Mouse (Mus musculus) heart, embryonic 12.5 days (tissue): ENCODE data around the gene Rbpj. TPM values are rescaled to one million over a fixed set of nuclear protein-coding genes. Genes with fewer than 3 reads are reported as not detected.

Experiments used
- ATAC-seq: fragments of 200-750 bp; cut with Nextera tagmentation; 2 replicates; pipeline ENCODE4 v1.8.0; 2017; ENCODE audit warnings: moderate TSS enrichment, moderate library complexity; ENCODE audit not compliant: insufficient number of reproducible peaks, low FRiP score
- H3K27ac ChIP-seq: fragments of 300-500 bp; sonication (generic); 2 replicates; pipeline ENCODE4 v1.5.1; 2016; ENCODE audit warnings: mild to moderate bottlenecking, moderate library complexity; ENCODE audit not compliant: poor library complexity, severe bottlenecking
- H3K27me3 ChIP-seq: fragments of 300-500 bp; sonication (generic); replicated peaks from 2 replicates; pipeline ENCODE4 v1.6.1; 2016; ENCODE audit warnings: mild to moderate bottlenecking, moderate library complexity
- H3K36me3 ChIP-seq: fragments of 300-500 bp; sonication (generic); 2 replicates; pipeline ENCODE4 v1.6.1; 2016; ENCODE audit warnings: mild to moderate bottlenecking, moderate library complexity
- H3K4me1 ChIP-seq: fragments of 300-500 bp; sonication (generic); replicated peaks from 2 replicates; pipeline ENCODE4 v1.6.1; 2016; ENCODE audit warnings: mild to moderate bottlenecking
- H3K4me2 ChIP-seq: fragments of 300-500 bp; sonication (generic); 2 replicates; pipeline ENCODE4 v1.6.1; 2016; ENCODE audit warnings: mild to moderate bottlenecking, moderate library complexity
- H3K4me3 ChIP-seq: fragments of 300-500 bp; sonication (generic); 2 replicates; pipeline ENCODE4 v1.5.1; 2016; ENCODE audit warnings: mild to moderate bottlenecking
- H3K9ac ChIP-seq: fragments of 300-500 bp; sonication (generic); 2 replicates; pipeline ENCODE4 v1.6.1; 2016; ENCODE audit warnings: mild to moderate bottlenecking, moderate library complexity
- H3K9me3 ChIP-seq: fragments of 300-500 bp; sonication (generic); replicated peaks from 2 replicates; pipeline ENCODE4 v1.6.1; 2016; ENCODE audit warnings: mild to moderate bottlenecking, moderate library complexity
- WGBS: fragments of 180-500 bp; shearing (Covaris S2); methylation state at CpG from one replicate; pipeline ENCODE4 v1.1.7; 2016; 5-methylcytosine and 5-hydroxymethylcytosine counted together
- polyA plus RNA-seq: library from polyadenylated mRNA; unstranded; fragments of >200 nt; fragmentation: Nextera tagmentation; extraction: Ambion mirVana; gene quantifications from 2 replicates; pipeline ENCODE4 v1.2.1, GENCODE M21; 2016

The Rbpj gene
- 26.2 and 27.0 TPM in 2 replicates for polyA plus RNA-seq

DNA sequence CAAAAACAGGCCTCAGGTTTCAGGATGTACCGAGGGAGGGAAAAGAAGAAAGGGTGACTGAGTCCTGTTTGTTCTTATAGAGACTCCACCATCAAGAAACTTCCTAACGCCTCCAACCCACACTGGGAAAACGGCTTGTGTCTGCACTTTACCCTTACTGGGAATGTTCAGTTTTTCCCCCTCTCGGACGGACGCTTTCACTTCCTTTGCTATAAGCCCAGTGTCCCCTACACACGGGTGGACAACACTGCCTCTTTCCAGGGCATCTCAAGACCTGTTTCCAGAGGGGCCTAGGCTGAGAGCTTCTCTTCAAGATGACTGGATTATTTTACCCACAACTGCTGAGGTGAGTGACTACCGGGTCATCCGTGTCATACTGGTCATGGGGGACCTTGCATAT is at the start of gene Rbpj:
TSS of gene Rbpj (plus strand) at position 270 of the 400 bp plus-strand sequence.
- Histone ChIP-seq H3K4me3 (no peak within 1 kb of the TSS), H3K27me3 (0 out of 2 replicates have a peak, but pooled peaks cover 8% of the 10 kb centered on the region), H3K4me2 (no peak within 1 kb of the TSS), H3K9me3 (peaks cover 3% of the 10 kb centered on the region; the same call in 1 of the 2 replicates), H3K9ac (no peak within 1 kb of the TSS), H3K27ac (no peak within 1 kb of the TSS), H3K4me1 (peaks cover 18% of the 10 kb centered on the region), H3K36me3 (no peaks in the 10 kb centered on the region)
- no peak for ATAC-seq
- WGBS, result 81% methylated on average over 9 of the region's 9 CpGs

DNA sequence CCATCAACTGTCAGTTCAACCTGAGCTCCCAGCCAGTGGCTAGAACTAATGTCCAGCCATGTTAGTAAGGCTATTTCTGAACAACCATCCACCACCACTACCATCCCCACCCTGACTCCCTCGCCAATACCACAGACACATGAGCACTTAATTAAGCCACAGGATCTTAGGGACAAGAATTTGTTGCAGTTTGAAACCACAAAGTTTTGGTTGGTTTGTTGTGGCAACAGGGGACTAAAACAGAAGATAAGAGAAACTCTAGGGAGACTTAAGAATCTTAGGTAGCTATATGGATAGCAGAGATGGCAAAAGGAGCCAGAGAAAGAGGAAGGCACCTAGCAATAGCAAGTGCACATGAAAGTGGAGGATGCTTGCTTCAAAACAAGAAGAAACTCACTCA is 45.2 kb upstream of the Rbpj start:
- H3K36me3 ChIP-seq, result no peaks in the 10 kb centered on the region
- 77% methylated on average over 1 of the region's 1 CpGs for WGBS
- ATAC-seq, result no peak
- no peak overlapping the region for H3K9ac ChIP-seq
- no peak overlapping the region for H3K27ac ChIP-seq
- 0 out of 2 replicates have a peak, but pooled peaks cover 4% of the 10 kb centered on the region for H3K27me3 ChIP-seq
- H3K4me2 ChIP-seq, result no peak overlapping the region
- H3K9me3 ChIP-seq, result no peaks in the 10 kb centered on the region
- H3K4me1 ChIP-seq, result 0 out of 2 replicates have a peak, but pooled peaks cover 3% of the 10 kb centered on the region
- H3K4me3 ChIP-seq, result no peak overlapping the region

DNA sequence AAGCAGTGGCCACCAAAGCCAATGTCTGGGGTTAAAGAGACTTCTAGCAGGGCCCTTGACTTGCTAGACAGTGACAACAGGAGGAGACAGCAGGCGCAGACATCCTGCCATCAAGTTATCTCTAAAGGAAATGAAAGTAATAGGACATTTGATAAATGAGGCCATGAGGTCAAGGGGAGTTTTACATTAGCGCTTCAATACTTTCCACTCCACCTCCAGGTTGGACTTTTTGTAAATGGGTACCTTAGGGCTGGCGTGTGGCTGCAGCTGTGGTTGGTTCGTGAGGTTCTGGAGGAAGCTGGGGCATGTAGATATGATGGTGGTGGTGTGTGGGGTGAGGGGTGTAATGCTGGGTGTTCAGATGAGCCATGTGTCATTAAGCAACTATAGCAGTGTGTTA is 44.7 kb upstream of the Rbpj start:
- H3K4me1 ChIP-seq, result 0 out of 2 replicates have a peak, but pooled peaks cover 3% of the 10 kb centered on the region
- H3K36me3 ChIP-seq, result no peaks in the 10 kb centered on the region
- no peak overlapping the region for H3K4me3 ChIP-seq
- H3K9me3 ChIP-seq, result no peaks in the 10 kb centered on the region
- H3K9ac ChIP-seq, result no peak overlapping the region
- no peak overlapping the region for H3K27ac ChIP-seq
- no peak overlapping the region for H3K4me2 ChIP-seq
- 0 out of 2 replicates have a peak, but pooled peaks cover 4% of the 10 kb centered on the region for H3K27me3 ChIP-seq
- WGBS, result 44% methylated on average over 4 of the region's 4 CpGs
- no peak for ATAC-seq

DNA sequence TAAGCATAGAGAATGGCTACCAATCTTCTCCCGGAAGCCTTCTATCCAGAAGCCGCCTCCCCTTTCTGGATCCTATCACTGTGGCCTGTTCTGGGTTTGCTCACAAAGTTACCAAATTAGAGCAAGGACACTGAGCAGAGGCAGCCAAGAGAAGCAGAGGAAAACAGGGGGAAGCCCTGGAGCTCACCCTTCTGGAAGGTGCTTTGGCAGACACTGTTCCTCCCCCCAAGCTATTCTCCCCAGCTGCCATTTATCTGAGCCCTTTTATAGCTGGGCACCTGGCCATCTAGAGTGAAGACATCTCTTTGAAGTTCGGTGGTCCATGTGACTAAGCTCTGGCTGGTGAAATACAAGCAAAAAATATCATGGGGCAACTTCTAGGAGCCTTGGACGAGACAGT is 38.5 kb upstream of the Rbpj start:
- Histone ChIP-seq H3K4me3 (no peak overlapping the region), H3K9me3 (no peaks in the 10 kb centered on the region; the same call in 1 of the 2 replicates), H3K27me3 (no peaks in the 10 kb centered on the region), H3K27ac (no peak overlapping the region), H3K4me1 (peaks cover 3% of the 10 kb centered on the region), H3K36me3 (no peaks in the 10 kb centered on the region), H3K4me2 (no peak overlapping the region), H3K9ac (no peak overlapping the region)
- ATAC-seq, result no peak
- WGBS, result 68% methylated on average over 4 of the region's 4 CpGs

DNA sequence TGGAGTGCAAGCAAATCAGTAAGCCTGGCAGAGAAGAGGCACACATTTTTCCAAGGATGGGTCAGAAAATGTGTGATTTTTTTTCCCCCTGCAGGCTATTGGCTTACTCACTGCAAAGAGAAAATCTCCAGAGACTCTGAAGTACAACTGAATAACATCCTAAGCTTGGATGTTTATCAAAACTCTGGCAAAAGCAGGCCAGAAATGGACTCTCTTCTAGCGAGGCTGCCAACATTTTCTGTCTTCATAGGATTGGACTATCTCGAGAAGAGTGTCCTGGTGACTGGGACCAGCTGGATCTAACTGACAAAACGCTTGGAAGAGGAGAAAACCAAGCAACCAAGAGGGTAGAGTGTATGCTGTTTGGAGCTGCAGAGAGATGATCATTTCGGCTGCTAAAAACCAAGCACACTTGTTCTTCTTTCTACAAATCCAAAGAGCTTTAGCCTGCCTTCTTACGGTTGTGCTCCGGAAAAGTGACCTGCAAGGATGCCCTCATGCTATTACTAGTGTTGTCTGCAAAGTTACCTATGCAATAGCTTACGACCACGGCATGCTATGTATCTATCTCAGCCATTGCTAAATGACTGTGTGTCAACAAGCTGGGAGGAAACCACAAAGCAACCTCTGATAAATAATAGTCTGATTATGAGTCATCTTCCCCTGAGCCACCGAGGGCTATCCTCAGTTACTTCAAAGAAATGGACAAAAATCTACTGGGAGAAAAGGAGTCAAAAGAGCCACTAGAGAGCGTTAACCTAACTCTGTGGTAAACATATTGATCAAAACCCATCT is 36.1 kb upstream of the Rbpj start:
- H3K9ac ChIP-seq, result no peak overlapping the region
- no peaks in the 10 kb centered on the region; the same call in 1 of the 2 replicates for H3K9me3 ChIP-seq
- H3K4me1 ChIP-seq, result peaks cover 3% of the 10 kb centered on the region
- H3K27me3 ChIP-seq, result no peaks in the 10 kb centered on the region
- H3K4me3 ChIP-seq, result no peak overlapping the region
- 60% methylated on average over 10 of the region's 10 CpGs for WGBS
- peak; percentile 33; the same call in 1 of the 2 replicates for ATAC-seq
- no peak overlapping the region for H3K4me2 ChIP-seq
- no peak overlapping the region for H3K27ac ChIP-seq
- H3K36me3 ChIP-seq, result no peaks in the 10 kb centered on the region

DNA sequence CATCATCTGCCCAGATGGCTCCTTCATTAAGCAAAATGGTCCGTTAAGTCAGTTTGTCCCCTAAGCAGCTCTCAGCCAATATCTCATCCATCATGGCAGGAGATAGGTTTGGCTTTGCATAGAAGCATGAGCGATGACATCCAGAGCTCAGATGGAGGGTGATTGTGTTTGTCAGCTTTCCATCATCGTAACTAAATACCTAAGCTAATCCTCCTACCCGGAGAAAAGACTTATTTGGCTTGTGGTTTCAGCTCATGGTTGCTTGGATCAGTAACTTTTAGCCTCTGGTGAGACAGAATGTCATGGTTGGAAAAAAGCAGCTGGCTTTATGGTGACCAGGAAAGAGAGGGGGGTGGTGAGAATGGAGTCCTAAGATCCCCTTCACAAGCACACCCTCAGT is 33.5 kb upstream of the Rbpj start:
- no peak for ATAC-seq
- 79% methylated on average over 4 of the region's 4 CpGs for WGBS
- H3K4me2 ChIP-seq, result no peak overlapping the region

DNA sequence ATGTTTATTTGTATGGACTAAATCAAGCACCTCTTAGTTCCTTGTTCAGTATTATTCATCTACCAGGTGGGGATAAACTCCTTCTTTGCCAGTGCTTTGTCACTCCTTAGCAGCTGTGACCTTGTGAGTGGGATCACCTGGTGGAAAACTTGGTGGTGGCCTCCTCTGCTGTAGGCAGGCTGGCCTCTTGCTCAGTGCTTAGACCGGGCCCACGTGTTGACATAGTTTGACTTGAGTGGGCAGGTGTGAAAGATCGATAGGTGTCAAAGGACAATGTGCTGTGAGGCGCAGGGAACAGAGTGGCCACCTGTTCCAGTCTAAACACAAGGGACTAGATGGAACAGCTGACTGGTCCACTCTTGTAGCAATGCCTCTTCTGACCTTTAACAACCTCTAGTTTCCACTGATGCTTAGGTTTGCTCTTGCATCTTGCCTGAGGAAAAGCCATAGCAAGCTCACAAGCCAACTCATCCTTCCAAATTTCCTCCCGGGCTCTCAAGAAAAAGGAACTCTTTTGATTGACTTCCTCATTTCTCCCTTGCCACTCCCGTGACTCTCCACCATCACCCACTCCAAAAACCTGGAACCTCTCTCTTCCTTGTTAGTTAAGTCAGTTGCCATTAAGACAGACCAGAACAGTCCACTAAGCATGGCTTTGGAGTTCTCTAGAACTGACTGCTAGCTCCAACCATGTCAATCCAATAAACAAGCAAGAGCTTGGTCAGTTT is 28.9 kb upstream of the Rbpj start:
- Histone ChIP-seq H3K9ac (no peak overlapping the region), H3K36me3 (no peaks in the 10 kb centered on the region), H3K4me3 (no peak overlapping the region), H3K4me2 (no peak overlapping the region), H3K4me1 (0 out of 2 replicates have a peak, but pooled peaks cover 5% of the 10 kb centered on the region), H3K9me3 (no peaks in the 10 kb centered on the region), H3K27ac (no peak overlapping the region), H3K27me3 (no peaks in the 10 kb centered on the region)
- ATAC-seq, result no peak
- 80% methylated on average over 6 of the region's 6 CpGs for WGBS

More for the DNA sequence above, 33.5 kb upstream of the Rbpj start:
- H3K4me3 ChIP-seq, result no peak overlapping the region
- no peak overlapping the region for H3K27ac ChIP-seq
- no peak overlapping the region for H3K9ac ChIP-seq
- H3K27me3 ChIP-seq, result no peaks in the 10 kb centered on the region
- peaks cover 3% of the 10 kb centered on the region for H3K4me1 ChIP-seq
- H3K9me3 ChIP-seq, result no peaks in the 10 kb centered on the region; the same call in 1 of the 2 replicates
- no peaks in the 10 kb centered on the region for H3K36me3 ChIP-seq

DNA sequence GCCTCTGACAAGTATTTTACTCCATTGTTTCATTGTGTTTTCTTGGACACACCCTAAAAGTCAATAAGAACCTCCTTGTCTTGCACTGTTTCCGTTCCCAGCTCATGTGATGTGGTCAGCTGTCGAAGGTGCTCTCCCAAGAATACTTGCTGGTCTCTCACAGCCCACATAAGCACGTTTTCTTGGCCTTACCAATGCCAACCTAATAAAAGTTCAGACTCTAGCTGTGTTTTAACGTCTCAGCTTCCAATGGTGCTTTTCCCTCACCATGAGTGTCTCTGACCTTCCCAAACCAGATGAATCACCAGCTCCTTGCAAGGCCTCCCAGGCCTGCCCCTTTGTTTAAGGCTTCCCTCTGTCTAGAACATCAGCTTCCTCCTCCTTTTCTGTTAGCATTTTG is 28.2 kb upstream of the Rbpj start:
- no peak for ATAC-seq
- WGBS, result 73% methylated on average over 4 of the region's 4 CpGs
- no peak overlapping the region for H3K27ac ChIP-seq

DNA sequence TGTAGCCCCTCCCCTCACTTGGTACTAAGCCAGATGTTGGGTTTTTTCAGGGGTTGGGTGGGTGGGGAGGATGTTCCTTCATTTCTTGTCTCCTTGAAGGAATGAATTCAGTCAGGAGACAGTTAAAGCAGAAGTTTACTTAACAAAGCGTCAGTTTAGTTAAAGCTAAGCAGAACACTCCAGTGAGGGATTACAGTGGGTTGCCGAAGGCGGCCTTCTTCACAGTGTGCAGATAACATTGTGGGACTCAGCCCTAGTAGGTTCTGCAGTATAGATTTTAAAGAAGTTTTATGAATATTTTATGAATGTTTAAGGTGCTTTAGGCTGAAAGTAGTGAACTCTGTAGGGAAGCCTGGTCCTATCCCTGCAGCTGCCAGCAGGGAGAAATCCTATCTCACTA is 27.7 kb upstream of the Rbpj start:
- Histone ChIP-seq H3K4me3 (no peak overlapping the region), H3K36me3 (no peaks in the 10 kb centered on the region), H3K27ac (no peak overlapping the region), H3K4me2 (no peak overlapping the region), H3K27me3 (no peaks in the 10 kb centered on the region), H3K9me3 (no peaks in the 10 kb centered on the region), H3K9ac (no peak overlapping the region), H3K4me1 (0 out of 2 replicates have a peak, but pooled peaks cover 5% of the 10 kb centered on the region)
- 34% methylated on average over 3 of the region's 3 CpGs for whole genome bisulfite sequencing
- no peak for ATAC-seq

More for the DNA sequence above, 28.2 kb upstream of the Rbpj start:
- H3K4me3 ChIP-seq, result no peak overlapping the region
- no peak overlapping the region for H3K9ac ChIP-seq
- no peaks in the 10 kb centered on the region for H3K36me3 ChIP-seq
- 0 out of 2 replicates have a peak, but pooled peaks cover 5% of the 10 kb centered on the region for H3K4me1 ChIP-seq
- no peaks in the 10 kb centered on the region for H3K9me3 ChIP-seq
- H3K4me2 ChIP-seq, result no peak overlapping the region
- H3K27me3 ChIP-seq, result no peaks in the 10 kb centered on the region

DNA sequence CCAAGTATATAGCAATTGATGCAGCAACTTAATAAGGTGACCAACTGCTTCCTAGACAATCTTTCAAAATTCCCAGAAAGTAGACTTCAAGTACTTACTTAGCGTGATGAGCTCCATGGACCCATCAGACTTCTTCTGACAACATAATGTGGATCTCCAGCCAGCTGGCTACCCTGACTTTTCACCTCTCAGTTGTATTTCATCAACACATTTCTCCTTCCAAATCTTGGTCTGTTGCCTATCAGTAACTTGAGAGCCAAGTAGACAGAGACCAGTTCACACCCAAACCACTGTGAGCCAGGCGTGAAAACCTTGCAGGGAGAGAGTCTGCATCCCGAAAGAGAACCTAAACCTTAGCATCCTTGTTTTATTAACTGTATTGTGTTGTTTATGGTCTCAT is 26.3 kb upstream of the Rbpj start:
- Histone ChIP-seq H3K27ac (no peak overlapping the region), H3K4me1 (0 out of 2 replicates have a peak, but pooled peaks cover 5% of the 10 kb centered on the region), H3K36me3 (no peaks in the 10 kb centered on the region), H3K27me3 (no peaks in the 10 kb centered on the region), H3K9me3 (no peaks in the 10 kb centered on the region), H3K4me3 (no peak overlapping the region), H3K4me2 (no peak overlapping the region), H3K9ac (no peak overlapping the region)
- WGBS, result 58% methylated on average over 3 of the region's 3 CpGs
- no peak for ATAC-seq

DNA sequence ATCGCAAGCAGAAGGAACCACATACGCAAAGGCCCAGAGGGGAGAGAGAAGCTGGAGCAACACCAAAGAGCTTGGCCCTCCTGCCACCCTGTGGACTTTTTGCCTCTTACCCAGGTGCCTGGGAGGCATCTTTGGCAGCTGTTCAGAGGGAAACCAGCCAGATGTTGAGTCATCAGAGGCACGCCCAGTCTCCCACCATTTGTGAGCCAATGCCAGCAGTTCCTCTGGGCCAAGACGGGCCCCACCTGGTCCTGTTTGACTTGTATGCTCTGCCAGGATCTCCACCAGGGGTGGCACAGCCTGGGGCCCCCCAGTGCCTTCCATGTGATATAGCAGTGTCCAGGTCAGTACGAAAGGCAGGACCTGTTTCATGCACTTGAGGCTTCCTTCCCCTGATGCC is 21.9 kb upstream of the Rbpj start:
- Histone ChIP-seq H3K4me3 (no peak overlapping the region), H3K9me3 (no peaks in the 10 kb centered on the region), H3K4me2 (no peak overlapping the region), H3K9ac (no peak overlapping the region), H3K36me3 (no peaks in the 10 kb centered on the region), H3K4me1 (no peaks in the 10 kb centered on the region), H3K27me3 (no peaks in the 10 kb centered on the region), H3K27ac (no peak overlapping the region)
- ATAC-seq, result no peak
- 85% methylated on average over 5 of the region's 5 CpGs for WGBS
